Mouse (Mus musculus) retina, postnatal 7 days (tissue): ENCODE measurements around the gene D930020B18Rik.

Source experiments
- DNase-seq: peaks from one replicate; pipeline ENCODE4 v3.0.0-alpha.2; 2012; ENCODE audit warnings: low read depth, low spot score

The D930020B18Rik gene

GRCm38 (mm10) chr10:121639573-121639972, 1.8 kb upstream of the D930020B18Rik start:
- DNase-seq: no peak

DNA sequence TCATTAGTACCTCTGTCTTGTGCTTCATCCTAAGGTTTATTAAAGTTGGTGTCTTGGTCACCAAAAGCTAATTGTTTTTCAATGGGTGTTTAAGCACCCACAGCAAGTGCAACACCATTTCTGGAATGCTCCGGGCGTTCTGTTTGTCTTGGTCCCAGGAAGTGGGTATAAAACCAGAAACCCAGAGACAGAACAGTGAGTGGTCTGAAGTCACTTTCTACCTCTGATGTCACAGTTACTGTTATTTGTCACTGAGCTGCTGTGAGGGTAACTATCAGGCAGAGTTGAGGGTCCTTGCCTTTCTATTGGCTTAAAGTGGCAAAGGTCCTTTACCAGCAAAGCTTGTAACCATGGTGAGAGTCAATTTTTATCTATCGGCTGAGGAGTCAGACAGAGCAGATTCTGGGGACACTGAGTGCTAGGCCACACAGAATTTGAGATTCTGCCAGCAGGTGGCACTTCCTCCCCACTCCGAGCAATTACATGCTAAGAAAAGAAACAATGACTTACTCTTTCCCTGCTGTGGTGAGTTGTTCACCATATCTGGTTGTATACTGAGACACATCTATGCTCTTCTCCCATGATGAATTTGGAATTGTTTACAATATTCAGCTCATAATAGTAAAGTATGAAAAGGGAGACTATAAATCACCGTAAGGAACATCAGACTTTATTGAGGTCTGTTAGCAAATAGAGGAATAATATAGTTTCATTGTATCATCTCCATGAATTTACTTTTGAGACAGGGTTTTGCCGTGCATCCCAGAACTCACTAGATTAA, 1.0 kb upstream of the D930020B18Rik start:
- peak; percentile 32 for DNase-seq

DNA sequence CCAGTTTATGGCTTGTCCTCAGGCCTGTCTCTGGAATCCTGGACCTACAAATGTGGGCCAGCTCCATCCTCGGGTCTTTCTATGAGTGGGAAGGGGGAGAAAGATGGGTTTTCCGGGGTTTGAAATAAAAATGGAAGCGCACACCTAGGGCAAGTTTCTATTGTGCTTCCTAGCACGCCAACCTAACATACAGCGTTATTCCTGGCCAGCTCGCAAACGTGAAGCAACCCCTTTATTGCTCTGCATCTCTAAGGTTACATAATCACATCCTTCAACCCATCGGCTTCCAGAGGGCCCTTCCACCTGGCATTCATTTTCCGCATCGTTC, 480 bp upstream of the D930020B18Rik start:
- no peak for DNase-seq

DNA sequence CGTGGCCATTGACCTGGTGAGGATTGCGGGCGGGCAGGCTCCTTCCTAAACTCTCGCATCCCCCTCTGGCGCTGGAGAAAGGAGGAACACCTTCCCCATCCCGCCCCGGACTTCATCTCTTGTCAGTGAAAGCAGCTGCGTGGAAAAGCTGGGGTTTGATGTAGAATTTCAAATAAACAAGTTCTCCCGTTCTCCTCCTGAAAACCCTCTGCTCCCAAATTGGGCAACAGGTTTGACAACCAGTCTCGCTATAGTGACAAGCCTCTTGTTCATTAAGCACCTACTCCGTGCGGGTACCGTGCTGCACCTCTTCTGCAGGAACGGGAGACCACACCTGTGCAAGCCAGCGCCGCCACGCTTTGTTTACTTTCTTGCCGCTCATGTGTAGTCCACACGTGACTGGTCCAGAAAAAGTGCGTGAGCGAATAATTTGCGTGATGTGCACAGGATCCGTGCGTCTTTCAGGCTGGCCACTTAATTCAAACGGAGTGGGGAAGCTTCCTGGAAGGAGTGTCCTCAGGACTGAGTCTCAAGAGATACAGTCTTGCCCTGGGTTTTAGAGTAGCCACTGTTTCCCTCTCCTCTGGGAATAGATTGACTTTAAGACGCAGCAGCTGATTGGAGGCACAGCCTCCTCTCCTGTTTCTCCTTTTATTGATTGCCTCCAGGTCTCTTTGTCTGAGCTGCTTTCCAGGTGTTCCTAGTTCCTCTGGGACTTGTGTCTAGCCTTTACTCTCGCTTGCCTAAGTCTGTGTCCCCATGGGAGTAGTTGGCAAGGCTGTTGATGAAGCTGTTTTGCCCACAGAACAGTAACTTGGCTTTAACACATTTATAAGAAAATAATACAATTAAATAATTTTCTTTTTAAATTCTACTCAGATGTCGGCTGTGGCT, 913 bp downstream of the D930020B18Rik start:
- DNase-seq: no peak

DNA sequence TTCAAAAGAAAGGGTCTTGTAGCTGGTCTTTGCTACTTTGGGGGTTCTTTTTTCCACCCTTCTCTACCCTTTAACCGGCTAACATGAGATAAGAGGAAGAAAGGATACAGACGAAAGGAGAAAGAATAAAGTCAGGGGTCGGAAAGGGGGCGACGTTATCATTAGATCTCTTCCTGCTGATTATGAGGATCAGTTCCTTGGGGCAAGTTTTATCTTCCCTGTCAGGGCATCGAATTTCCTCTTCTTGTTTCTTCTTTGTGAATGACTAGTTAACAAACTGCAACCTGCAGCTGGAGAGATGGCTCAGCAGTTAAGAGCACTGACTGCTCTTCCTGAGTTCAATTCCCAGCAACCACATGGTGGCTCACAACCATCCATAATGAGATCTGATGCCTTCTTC, 4.9 kb downstream of the D930020B18Rik start:
- DNase-seq: no peak

DNA sequence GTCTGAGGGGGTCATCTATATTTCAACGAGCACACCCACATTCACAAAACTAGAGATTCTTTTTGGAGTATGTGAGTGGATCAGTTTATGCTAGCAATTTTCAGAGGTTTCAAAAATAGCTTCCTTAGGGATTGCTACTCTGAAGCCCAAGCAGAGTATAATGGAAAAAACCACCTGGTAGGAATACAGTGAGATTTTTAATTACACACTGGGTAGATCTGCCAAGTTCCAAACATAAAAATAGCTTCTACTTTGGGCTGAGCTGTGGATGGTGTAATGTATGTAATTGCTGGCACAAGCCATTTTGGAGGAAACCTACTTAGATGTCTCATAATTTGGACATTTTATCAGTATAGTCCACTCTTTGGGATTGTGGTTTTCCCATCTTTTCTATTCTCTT, 11.7 kb downstream of the D930020B18Rik start:
- DNase-seq: no peak

DNA sequence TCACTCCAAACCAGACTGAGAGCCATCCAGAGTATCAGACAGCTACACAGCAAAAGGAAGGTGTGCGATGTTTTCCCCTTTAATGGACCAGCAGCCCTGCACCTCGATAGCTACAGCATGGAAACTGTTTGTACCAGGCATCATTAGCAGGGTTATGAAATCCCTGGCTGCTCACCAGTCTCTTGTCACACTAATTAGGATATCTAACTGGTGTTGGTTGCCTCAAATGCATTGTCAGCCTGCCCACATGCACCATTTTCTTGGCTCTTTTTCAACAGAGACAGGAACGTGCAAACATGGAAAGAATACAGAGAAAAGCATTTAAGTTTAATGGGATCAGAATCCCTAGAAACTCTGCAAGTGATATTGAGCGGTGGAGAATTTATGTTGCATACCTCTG, 14.5 kb downstream of the D930020B18Rik start:
- no peak for DNase-seq

GRCm38 (mm10) chr10:121662711-121663110, 21.3 kb downstream of the D930020B18Rik start:
- DNase-seq: no peak

GRCm38 (mm10) chr10:121663599-121663998, 22.2 kb downstream of the D930020B18Rik start:
- no peak for DNase-seq

DNA sequence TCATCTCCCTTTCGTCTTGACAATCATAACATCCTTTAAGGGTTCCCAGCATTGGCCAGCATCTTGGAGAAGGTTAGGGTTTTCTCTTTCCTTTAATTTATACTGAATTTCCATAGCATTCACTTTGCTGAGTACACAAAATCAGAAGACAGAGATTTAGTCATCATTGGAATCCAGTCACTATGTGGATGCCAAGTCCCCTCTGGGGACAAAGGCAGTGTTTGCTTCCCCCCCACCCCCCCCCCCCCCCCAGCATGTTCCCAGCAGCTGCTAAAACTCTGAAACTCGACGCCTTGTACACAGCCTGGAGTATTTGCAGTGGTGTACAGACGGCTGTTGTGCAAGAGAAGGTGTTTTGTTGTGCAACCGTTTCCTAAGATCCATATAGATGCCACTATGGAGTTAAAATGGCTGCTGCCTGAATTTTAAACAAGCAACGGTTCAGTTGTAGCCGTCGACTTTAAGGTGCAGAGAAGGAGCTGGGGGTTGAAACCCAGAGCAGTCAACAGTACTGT, 24.3 kb downstream of the D930020B18Rik start:
- DNase-seq: no peak

DNA sequence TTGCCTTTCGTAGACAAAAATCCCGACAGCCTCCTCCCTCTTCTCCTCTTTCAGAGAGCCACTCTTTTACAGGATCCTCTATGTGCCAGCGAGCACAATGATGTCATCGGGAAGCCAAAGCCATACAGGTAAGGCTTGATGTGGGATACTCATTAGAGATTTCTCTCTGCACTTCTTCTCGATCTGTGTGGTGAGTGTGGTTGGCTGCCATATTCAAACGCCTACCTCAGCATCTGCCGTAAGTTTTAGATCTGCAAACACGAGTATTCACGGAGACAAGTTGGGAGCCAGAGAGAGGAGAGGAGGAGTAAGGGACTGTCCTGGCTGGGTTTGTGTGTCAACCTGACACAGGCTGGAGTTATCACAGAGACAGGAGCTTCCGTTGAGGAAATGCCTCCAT, 27.7 kb downstream of the D930020B18Rik start:
- DNase-seq: no peak

GRCm38 (mm10) chr10:121677019-121677418, 35.6 kb downstream of the D930020B18Rik start:
- DNase-seq: no peak

- no peak for DNase-seq
Measured at GRCm38 (mm10) chr10:121680902-121681301, 39.5 kb downstream of the D930020B18Rik start.

DNA sequence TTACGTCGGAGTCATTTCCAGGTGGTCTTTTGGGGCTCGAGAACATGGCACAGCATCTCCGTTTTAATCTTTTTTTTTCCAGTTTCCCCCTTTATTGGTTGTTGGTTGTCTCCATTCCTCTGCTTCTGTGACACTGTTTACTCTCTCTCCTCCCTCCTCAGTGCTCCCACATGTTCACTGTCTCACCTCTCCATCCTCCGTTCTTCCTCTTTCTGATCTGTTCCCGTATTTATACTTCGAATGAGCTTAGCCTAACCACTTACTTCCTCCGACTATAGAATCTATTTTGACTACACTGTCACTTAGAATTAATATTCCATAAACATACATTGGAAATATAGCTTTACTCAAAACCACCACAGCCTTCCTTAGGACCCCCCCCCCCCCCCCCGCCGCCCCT, 41.2 kb downstream of the D930020B18Rik start:
- no peak for DNase-seq

DNA sequence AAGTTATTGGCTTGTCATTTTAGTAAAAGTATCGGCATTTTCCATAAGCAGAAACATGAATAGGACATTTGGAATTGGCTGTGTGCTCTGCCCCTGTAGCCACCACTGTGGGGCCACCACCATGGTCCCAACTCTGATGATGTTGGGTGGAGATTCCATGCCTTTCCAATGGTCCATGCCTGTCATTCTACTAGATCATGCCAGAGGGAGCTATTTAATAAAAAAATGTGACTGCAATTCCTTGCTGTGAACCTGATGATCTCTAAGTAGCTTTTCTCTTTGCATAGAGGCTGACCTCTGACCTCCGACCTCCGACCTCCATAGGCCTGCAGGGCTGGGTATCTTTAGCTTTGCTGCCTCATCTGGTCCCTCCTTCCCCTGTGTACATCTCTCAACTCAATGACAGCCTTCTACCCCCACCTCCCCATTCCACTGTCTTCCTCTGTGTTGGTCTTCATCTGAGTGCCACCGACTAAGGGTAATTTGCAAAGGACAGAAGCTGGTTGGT, 44.8 kb downstream of the D930020B18Rik start:
- DNase-seq: no peak

DNA sequence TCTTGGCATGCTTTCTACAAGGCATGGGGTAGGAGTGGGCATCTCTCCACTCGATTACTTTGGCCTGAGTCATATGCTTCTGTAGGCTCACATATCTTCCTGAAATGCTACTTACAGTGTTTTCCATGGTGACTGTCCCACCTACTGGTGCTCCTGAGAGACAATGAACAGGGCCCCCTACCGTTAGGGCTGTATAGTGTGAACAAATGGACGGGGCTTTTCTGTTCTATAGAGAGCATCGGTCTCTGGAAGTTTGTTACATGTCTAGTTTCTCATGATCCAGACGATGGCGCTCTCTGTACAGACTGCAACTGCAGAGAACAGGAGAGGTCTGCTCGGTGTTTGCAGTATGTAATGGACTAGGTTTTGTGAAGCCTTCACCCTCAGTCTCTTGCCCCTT, 46.1 kb downstream of the D930020B18Rik start:
- DNase-seq: no peak

DNA sequence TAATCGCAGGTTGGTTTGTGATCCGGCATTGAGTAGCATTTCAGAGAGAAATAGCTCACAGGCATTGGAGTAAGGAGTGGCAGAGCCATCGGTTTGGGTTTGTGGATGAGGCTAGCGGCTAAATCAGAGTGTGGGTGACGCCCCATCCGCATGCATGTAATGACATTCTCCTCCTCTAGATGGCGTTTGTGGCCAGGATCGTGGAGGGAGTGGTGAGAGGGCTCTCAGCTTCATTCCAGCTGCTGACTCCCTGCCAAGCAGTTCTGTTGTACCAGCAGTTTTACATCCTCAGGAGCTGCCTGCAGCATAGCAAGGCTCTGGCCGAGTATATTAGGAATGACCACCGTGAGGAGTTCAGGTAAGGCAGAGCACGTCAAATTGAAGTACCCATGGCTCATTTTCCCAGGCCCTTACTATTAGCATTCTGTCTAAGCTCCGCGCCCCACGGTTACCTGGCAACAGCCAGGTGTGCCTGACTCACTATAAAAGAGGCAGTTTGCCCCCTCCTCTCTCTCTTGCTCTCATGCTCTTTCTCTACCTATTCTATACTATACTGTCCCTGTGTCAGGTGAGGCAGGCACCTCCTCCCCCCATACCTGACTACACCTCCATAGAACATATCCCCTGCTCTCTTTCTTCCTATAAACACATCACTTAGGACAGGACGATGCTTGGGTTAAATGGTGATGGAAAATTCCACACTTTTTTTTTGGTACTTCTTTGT, 48.4 kb downstream of the D930020B18Rik start:
- DNase-seq: peak; percentile 35

DNA sequence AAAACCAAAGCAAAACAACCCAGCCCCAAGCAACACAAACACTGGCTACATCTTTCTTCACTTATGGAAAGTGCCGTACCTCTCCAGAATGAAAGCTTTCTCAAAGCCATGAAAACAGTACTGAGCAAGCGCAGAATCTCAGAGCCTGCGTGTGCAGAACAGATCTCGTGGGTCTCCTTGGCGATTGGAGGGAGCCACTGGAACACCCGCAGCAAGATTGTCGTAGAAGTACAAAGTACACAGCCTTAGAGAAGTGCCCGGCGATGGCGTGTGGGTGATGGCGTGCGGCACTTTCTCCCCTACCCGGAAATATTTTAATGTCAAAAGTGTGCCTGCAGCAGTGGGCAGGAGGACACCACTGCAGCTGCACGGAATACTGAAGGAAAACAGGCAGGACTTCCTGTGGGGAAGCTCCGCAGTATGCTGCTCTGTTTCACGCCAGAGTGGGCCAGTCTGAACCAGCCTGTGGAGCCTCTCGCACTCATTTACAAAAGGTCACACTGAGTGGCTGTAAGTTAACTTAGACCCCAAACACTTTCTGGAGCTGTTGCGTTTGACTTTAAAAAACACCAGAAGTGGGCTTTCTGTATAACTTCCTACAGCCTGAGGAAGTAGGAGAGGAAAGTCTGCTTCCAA, 51.7 kb downstream of the D930020B18Rik start:
- no peak for DNase-seq

DNA sequence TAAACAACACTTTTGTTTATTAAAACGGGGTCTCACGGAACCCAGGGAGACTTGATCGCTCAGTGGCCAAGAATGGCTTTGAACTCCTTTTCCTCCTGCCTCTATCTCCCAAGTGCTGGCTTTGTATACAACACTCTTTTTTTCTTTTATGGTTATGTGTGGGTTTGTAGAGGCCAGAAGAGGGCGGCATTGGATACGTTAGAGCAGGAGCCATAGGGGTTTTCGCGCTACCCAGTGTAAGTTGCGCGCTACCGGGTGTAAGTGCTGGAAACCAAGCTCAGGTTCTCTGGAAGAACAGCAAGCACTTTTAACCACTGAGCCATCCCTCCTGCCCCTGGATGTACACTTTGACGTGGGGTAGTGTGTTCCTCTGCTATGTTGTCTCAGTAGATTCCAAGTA, 53.2 kb downstream of the D930020B18Rik start:
- DNase-seq: no peak

GRCm38 (mm10) chr10:121701296-121702248, 60.2 kb downstream of the D930020B18Rik start:
- peak; percentile 35 for DNase-seq
